Mouse (Mus musculus) heart, embryonic 13.5 days (tissue): ENCODE measurements at regions not wholly inside any gene's neighbourhood (a gene's known extent, or its start where the extent isn't known, plus 50 kb on each side); places are given as distances from the start of the nearest gene placed in this dataset.

Experiments used
- ATAC-seq: fragments of 200-750 bp; cut with Nextera tagmentation; 2 replicates; pipeline ENCODE4 v1.8.0; 2017; ENCODE audit warnings: moderate TSS enrichment; ENCODE audit not compliant: insufficient number of reproducible peaks, low FRiP score, low TSS enrichment; ENCODE audit errors: extremely low read depth
- H3K27ac ChIP-seq: fragments of 300-500 bp; sonication (generic); replicated peaks from 2 replicates; pipeline ENCODE4 v1.5.1; 2015; ENCODE audit warnings: moderate library complexity, mild to moderate bottlenecking, inconsistent platforms
- H3K27me3 ChIP-seq: fragments of 300-500 bp; sonication (generic); replicated peaks from 2 replicates; pipeline ENCODE4 v1.6.1; 2015; ENCODE audit warnings: mild to moderate bottlenecking, inconsistent platforms
- H3K36me3 ChIP-seq: fragments of 300-500 bp; sonication (generic); 2 replicates; pipeline ENCODE4 v1.6.1; 2015; ENCODE audit warnings: mild to moderate bottlenecking, inconsistent platforms
- H3K4me1 ChIP-seq: fragments of 300-500 bp; sonication (generic); 2 replicates; pipeline ENCODE4 v1.6.1; 2015; ENCODE audit warnings: inconsistent platforms
- H3K4me2 ChIP-seq: fragments of 300-500 bp; sonication (generic); 2 replicates; pipeline ENCODE4 v1.6.1; 2015; ENCODE audit warnings: inconsistent platforms, mild to moderate bottlenecking, moderate library complexity
- H3K4me3 ChIP-seq: fragments of 300-500 bp; sonication (generic); 2 replicates; pipeline ENCODE4 v1.5.1; 2015; ENCODE audit warnings: moderate library complexity, mild to moderate bottlenecking, inconsistent platforms
- H3K9ac ChIP-seq: fragments of 300-500 bp; sonication (generic); 2 replicates; pipeline ENCODE4 v1.6.1; 2015; ENCODE audit warnings: inconsistent platforms, mild to moderate bottlenecking, moderate library complexity
- H3K9me3 ChIP-seq: fragments of 300-500 bp; sonication (generic); 2 replicates; pipeline ENCODE4 v1.6.1; 2016; ENCODE audit warnings: inconsistent platforms
- WGBS: fragments of 180-500 bp; shearing (Covaris S2); methylation state at CpG from one replicate; pipeline ENCODE4 v1.1.7; 2015; ENCODE audit warnings: mixed read lengths; 5-methylcytosine and 5-hydroxymethylcytosine counted together

DNA sequence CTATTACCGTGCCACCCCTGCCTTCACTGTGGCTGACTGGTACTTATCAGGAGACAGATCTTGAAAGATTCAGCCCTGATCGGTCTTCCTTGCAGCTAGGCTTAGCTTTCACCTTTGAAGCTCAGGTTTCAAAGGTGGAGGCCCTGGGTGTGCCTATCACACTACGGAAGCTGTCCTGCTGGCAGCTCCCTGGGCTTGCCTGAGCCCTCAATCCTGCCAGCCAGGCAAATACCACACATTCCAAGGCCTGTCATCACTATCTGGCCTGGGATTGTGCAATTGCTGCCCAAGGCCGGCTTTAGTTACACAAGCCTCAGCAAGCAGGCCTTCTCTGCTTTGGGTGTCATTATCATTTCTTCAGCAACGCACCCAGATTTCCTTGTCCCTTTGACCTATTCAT, 390.6 kb upstream of the Mmadhc start:
- Histone ChIP-seq H3K9me3 (no peaks in the 10 kb centered on the region; the same call in 1 of the 2 replicates), H3K4me3 (no peak overlapping the region), H3K36me3 (no peaks in the 10 kb centered on the region), H3K4me2 (no peak overlapping the region), H3K27me3 (no peaks in the 10 kb centered on the region), H3K27ac (no peak overlapping the region), H3K9ac (no peak overlapping the region), H3K4me1 (peaks cover 26% of the 10 kb centered on the region)
- no peak for ATAC-seq
- WGBS = 25% methylated on average over 5 of the region's 5 CpGs

DNA sequence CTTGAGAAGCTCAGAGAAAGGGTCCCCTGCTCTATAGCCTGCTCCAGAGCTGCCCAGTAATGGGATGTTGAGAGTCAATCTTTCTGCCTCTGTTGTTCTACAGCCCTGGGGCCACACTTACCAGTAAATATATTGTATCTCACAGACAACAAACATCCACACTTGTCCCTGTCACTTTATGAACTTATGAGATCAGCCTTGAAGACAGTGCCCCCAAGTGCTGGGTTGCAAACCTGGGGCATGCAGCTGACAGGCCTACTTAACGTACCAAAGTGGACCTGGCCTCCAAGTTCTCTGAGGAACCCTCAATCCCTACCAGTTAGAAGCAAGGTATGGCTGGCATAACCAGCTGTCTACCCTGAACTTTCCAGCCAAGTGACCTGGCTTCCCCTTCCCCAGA, 380.9 kb upstream of the Mmadhc start:
- Histone ChIP-seq H3K4me3 (no peak overlapping the region), H3K27ac (no peak overlapping the region), H3K9me3 (no peaks in the 10 kb centered on the region), H3K36me3 (no peaks in the 10 kb centered on the region), H3K4me2 (no peak overlapping the region), H3K27me3 (no peaks in the 10 kb centered on the region), H3K9ac (no peak overlapping the region), H3K4me1 (no peaks in the 10 kb centered on the region)
- WGBS = 80% methylated on average over 1 of the region's 1 CpGs
- no peak for ATAC-seq

DNA sequence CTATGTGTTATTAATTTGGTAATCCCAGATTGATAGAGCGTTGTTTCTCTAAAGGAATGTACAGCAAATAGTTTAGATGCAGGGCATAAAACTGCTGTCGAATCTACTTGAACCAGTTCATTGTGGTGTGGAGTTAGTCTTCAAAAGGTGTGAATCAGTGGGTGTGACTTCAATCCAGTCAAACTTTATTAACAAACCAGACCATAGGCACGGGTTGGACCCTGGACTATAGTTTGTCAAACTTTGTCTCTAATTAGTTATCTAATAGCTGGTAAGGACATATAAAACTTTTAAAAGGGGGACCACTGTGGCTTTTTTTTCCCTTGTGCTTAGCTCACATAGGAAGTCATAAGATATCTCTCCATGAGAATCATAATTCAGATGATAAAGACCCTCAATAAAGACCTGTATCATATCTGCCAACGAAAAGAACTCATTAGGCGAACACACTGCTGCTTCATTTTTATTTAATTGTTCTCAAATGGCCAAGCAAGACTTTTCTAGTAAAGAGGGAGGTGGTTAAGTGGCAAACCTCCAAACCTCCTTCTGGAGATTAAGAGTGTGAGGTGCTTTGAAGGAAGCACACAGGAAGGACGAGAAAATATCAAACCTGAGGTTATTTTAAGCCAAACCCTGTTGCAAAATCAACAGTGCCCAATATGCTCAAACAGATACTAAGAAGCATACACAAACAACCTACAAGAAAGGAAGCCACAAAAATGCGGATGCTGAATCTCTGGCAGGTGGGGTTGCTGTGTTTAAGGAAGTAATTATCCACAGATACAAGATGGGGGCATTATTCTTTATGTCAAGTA, 379.3 kb upstream of the Mmadhc start:
- Histone ChIP-seq H3K27ac (no peak overlapping the region), H3K9me3 (no peaks in the 10 kb centered on the region), H3K4me1 (no peaks in the 10 kb centered on the region), H3K9ac (no peak overlapping the region), H3K27me3 (no peaks in the 10 kb centered on the region), H3K4me2 (no peak overlapping the region), H3K36me3 (no peaks in the 10 kb centered on the region), H3K4me3 (no peak overlapping the region)
- WGBS = 77% methylated on average over 7 of the region's 7 CpGs
- ATAC-seq = no peak

DNA sequence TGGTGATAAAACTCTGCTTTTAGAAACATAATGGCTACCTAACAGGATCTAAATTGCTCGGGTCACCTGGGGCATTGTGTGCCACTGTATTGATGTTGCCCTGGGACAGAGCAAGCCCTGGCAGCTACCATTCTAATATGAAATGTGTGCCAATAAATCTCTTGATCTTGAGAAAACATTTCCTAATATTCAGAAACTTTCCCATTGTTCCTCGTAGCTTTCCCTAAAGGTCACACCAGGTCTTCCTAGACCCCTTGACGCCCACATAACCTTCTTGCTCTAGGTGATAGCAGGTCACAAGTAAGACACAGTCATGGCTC, 378.2 kb upstream of the Mmadhc start:
- 78% methylated on average over 3 of the region's 3 CpGs for WGBS
- no peak overlapping the region for H3K27ac ChIP-seq
- ATAC-seq = no peak
- no peak overlapping the region for H3K9ac ChIP-seq
- no peak overlapping the region for H3K4me3 ChIP-seq
- H3K27me3 ChIP-seq = no peaks in the 10 kb centered on the region
- H3K9me3 ChIP-seq = no peaks in the 10 kb centered on the region
- H3K36me3 ChIP-seq = no peaks in the 10 kb centered on the region
- no peaks in the 10 kb centered on the region for H3K4me1 ChIP-seq
- H3K4me2 ChIP-seq = no peak overlapping the region

DNA sequence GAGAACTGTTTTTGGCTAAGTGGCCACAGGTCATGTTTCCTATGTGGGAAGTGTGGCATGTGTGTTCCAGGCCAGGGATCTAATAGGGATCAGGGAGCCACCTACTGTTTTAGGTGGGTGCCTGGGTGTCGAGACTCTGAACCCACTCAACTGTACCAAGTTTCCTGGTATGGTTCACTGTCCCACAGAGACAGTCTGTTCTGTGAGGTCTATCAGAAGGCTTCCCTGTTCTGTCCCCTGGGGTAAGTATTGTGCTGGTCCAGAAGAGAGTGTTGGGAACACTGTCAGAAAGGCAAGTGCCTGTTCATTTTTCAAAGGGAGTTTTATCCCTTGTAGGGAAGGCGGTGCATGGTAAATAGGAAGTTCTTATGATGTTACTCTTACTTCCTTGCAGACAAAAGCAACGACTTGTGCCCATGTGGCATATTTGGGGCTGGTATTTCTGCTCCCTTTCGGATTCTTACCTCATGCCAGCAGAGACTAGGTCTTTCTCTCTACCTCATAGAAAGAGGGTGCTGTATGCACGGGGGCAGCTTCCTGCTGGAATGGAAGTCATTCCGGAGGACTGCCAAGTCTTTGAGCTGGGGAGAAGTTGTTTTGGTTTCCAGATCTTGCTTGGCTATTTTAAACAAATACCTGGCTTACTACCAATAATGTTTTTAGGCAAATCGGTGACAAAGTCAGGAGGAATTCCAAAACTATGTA, 377.7 kb upstream of the Mmadhc start:
- 71% methylated on average over 7 of the region's 7 CpGs for WGBS
- H3K4me2 ChIP-seq = no peak overlapping the region
- no peak for ATAC-seq
- no peak overlapping the region for H3K27ac ChIP-seq
- no peaks in the 10 kb centered on the region for H3K9me3 ChIP-seq
- H3K9ac ChIP-seq = no peak overlapping the region
- H3K4me3 ChIP-seq = no peak overlapping the region
- H3K27me3 ChIP-seq = no peaks in the 10 kb centered on the region
- H3K36me3 ChIP-seq = no peaks in the 10 kb centered on the region
- no peaks in the 10 kb centered on the region for H3K4me1 ChIP-seq

DNA sequence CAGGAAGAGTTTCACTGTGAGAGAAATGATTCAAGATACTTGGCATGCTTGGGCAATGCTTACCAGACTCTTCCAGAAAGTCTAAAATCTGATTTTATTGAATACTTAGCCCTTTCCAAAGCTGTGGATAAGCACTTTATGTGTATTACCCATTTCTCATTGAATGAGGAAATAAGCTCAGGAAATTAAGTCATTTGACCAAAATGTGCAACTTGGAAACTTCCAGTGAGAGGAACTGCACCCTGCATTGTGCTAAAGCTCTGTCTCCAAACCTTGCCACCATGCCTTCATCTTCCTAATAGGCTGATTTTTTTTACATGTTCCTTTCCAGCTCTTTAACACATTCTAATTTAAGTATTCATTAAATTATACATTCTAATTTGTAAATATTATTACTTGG, 372.7 kb upstream of the Mmadhc start:
- Histone ChIP-seq H3K9ac (no peak overlapping the region), H3K9me3 (no peaks in the 10 kb centered on the region), H3K4me2 (no peak overlapping the region), H3K27ac (no peak overlapping the region), H3K4me1 (no peaks in the 10 kb centered on the region), H3K4me3 (no peak overlapping the region), H3K36me3 (no peaks in the 10 kb centered on the region), H3K27me3 (no peaks in the 10 kb centered on the region)
- ATAC-seq = no peak

DNA sequence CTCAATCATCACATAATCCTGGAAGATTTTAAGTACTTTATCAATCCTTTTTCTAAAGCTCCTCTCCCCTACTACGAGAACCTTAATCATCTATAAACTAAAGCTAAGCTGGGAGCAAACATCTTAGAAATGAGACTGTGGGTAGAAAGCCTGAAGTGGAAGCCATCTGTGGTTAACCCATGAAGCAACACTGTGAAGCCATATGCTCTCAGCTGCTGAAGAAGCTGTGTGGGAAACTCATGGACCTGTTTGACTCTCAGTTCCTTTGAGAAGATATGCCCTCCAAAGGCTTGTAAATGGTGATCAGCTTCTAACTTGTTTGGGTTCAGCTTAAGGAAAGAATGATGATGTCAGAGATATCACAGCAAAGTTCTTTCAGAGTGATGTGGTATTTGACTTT, 372.2 kb upstream of the Mmadhc start:
- no peaks in the 10 kb centered on the region for H3K4me1 ChIP-seq
- no peak for ATAC-seq
- H3K27ac ChIP-seq = no peak overlapping the region
- no peak overlapping the region for H3K4me3 ChIP-seq
- H3K4me2 ChIP-seq = no peak overlapping the region
- no peak overlapping the region for H3K9ac ChIP-seq
- no peaks in the 10 kb centered on the region for H3K36me3 ChIP-seq
- WGBS = 74% methylated on average over 1 of the region's 1 CpGs
- H3K27me3 ChIP-seq = no peaks in the 10 kb centered on the region
- H3K9me3 ChIP-seq = no peaks in the 10 kb centered on the region

DNA sequence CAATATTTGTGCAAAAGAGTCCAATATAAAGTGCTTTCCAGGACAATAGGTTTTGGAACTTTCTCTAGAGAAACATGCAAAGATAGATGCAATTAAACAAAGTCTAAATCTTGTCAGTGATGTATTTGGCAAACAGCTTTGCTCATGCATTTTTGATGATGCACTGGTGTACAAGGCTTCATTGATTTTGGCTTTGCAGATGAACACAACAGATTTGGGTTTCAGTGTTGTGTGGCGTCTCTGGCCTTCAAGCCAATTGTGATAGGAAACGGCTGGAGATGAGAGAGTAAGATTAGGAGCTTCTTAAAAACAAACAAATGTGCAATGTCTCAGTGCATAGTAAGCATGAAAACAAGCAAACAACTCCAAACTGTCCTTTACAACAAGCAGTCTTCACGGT, 370.6 kb upstream of the Mmadhc start:
- H3K4me2 ChIP-seq = no peak overlapping the region
- no peaks in the 10 kb centered on the region for H3K27me3 ChIP-seq
- WGBS = 41% methylated on average over 3 of the region's 3 CpGs
- H3K27ac ChIP-seq = no peak overlapping the region
- H3K4me1 ChIP-seq = no peaks in the 10 kb centered on the region
- no peaks in the 10 kb centered on the region for H3K36me3 ChIP-seq
- no peak for ATAC-seq
- no peaks in the 10 kb centered on the region for H3K9me3 ChIP-seq
- H3K9ac ChIP-seq = no peak overlapping the region
- no peak overlapping the region for H3K4me3 ChIP-seq

DNA sequence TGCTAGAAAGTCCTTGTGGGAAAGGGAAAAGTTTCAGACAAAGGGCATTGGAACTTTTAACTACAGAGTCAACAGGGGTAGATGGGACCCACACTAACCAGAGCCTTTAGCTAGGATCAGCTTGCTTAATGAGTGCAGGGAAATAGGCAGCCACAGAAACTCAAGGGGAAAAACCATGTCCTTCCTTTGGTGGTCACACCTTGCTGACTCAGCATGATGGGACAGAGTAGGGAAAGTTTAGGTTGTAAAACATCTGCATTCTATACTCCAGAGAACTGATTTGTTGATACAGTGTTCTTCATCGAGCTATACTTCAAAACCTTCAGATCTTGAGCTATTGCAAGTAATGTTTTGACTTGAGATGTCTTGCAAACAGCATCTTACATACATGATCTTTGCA, 365.9 kb upstream of the Mmadhc start:
- no peaks in the 10 kb centered on the region for H3K27me3 ChIP-seq
- H3K4me2 ChIP-seq = no peak overlapping the region
- H3K9ac ChIP-seq = no peak overlapping the region
- no peak overlapping the region for H3K4me3 ChIP-seq
- WGBS = 71% methylated on average over 1 of the region's 1 CpGs
- no peaks in the 10 kb centered on the region for H3K36me3 ChIP-seq
- no peaks in the 10 kb centered on the region for H3K4me1 ChIP-seq
- ATAC-seq = no peak
- no peaks in the 10 kb centered on the region for H3K9me3 ChIP-seq
- no peak overlapping the region for H3K27ac ChIP-seq

DNA sequence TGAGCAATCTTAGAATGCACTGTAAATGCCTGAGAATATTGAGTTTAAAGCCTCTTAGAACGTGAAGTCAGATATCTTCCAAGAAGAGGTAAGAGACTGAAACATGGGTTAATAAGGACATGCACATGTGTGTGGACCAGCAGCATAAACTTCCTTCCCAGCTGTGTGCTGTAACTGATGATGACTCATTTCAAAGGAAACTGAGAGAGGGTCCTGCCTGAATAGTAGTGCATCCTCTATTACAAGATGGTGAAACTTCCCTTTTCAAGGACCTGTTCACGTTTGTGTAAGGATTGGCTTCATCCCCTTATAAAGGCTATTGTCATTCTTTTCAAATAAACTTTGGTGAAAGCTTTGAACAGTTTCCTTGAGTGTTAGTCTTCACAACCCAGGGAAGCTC, 363.4 kb upstream of the Mmadhc start:
- Histone ChIP-seq H3K4me2 (no peak overlapping the region), H3K4me1 (no peaks in the 10 kb centered on the region), H3K27ac (no peak overlapping the region), H3K9ac (no peak overlapping the region), H3K9me3 (no peaks in the 10 kb centered on the region), H3K4me3 (no peak overlapping the region), H3K36me3 (no peaks in the 10 kb centered on the region), H3K27me3 (no peaks in the 10 kb centered on the region)
- WGBS = 60% methylated on average over 2 of the region's 2 CpGs
- no peak for ATAC-seq

DNA sequence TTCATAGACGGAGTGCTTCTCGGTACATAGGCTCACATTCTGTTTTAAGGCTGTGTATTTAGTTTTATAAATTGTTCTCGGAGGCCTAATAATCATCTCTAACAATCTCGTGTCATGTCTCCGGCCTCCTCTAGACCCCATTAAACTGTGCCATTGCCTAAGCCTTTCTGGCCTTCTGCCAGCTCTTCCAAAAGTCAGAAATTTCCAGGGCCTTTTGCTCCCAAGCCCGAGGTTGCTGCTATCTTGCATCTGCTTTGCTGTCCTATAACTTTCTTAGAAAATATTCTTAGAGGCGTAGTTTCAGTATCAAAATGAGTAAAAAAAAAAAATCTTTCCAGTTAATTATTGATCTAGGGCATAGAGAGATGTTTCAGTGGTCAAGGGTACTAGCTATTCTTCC, 361.2 kb upstream of the Mmadhc start:
- H3K4me1 ChIP-seq = no peaks in the 10 kb centered on the region
- H3K9ac ChIP-seq = no peak overlapping the region
- WGBS = 75% methylated on average over 7 of the region's 7 CpGs
- H3K27ac ChIP-seq = no peak overlapping the region
- no peak overlapping the region for H3K4me3 ChIP-seq
- H3K27me3 ChIP-seq = no peaks in the 10 kb centered on the region
- H3K36me3 ChIP-seq = no peaks in the 10 kb centered on the region
- no peaks in the 10 kb centered on the region for H3K9me3 ChIP-seq
- no peak overlapping the region for H3K4me2 ChIP-seq
- no peak for ATAC-seq

DNA sequence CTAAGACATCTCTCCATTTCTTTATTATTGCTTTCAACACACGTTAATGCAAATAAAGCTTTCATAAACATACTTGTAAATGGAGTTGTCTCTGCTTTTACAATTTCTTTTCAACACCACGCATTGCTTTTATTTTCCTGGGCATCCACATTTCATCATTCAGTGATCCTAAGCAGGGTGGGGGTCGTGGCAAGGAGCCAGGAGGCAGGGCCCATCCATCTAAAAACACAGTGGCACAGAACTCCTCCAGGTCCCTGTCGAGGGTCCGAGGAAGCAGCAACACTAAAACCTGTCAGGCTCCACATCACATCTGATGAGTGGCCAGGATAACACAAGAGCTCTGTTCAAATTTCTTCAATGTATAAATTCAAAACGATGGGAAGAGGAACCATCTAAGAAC, 359.8 kb upstream of the Mmadhc start:
- 62% methylated on average over 6 of the region's 6 CpGs for WGBS
- no peaks in the 10 kb centered on the region for H3K9me3 ChIP-seq
- no peak overlapping the region for H3K9ac ChIP-seq
- no peaks in the 10 kb centered on the region for H3K36me3 ChIP-seq
- H3K27me3 ChIP-seq = no peaks in the 10 kb centered on the region
- ATAC-seq = no peak
- no peaks in the 10 kb centered on the region for H3K4me1 ChIP-seq
- no peak overlapping the region for H3K4me3 ChIP-seq
- no peak overlapping the region for H3K4me2 ChIP-seq
- no peak overlapping the region for H3K27ac ChIP-seq
